Mouse (Mus musculus) brown adipose tissue, adult 24 weeks (tissue): ENCODE data around the gene Mmp14. TPM values are rescaled to one million over a fixed set of nuclear protein-coding genes. Genes with fewer than 3 reads are reported as not detected.

Experiments
- H3K27ac ChIP-seq: fragments of 200-500 bp; replicated peaks from 2 replicates; pipeline ENCODE4 v1.5.1; 2012; ENCODE audit warnings: low read depth, mild to moderate bottlenecking, low read length
- H3K4me1 ChIP-seq: fragments of 200-500 bp; 2 replicates; pipeline ENCODE4 v1.6.1; 2012; ENCODE audit warnings: low read length, mixed read lengths; ENCODE audit not compliant: control insufficient read depth, insufficient read depth, insufficient read length
- H3K4me3 ChIP-seq: fragments of 200-500 bp; 2 replicates; pipeline ENCODE4 v1.5.1; 2012; ENCODE audit warnings: low read depth, mild to moderate bottlenecking, low read length, moderate library complexity; ENCODE audit not compliant: insufficient read depth
- polyA plus RNA-seq: library from polyadenylated mRNA; stranded (reverse); fragments of >200 nt; gene quantifications from 2 replicates; pipeline ENCODE4 v1.2.4, GENCODE M21; 2012; ENCODE audit not compliant: missing spikeins, insufficient read depth, insufficient read length

Mmp14 gene
- polyA plus RNA-seq, 1 experiment: 10.9 TPM

- H3K4me3 ChIP-seq: peak overlapping the region; percentile 24
- H3K27ac ChIP-seq: peak overlapping the region; percentile 38
- H3K4me1 ChIP-seq: 0 out of 2 replicates have a peak, but pooled peaks cover 2% of the 10 kb centered on the region
These were observed 22.9 kb upstream of the Mmp14 start for GRCm38 (mm10) chr14:54408336-54409056.

DNA sequence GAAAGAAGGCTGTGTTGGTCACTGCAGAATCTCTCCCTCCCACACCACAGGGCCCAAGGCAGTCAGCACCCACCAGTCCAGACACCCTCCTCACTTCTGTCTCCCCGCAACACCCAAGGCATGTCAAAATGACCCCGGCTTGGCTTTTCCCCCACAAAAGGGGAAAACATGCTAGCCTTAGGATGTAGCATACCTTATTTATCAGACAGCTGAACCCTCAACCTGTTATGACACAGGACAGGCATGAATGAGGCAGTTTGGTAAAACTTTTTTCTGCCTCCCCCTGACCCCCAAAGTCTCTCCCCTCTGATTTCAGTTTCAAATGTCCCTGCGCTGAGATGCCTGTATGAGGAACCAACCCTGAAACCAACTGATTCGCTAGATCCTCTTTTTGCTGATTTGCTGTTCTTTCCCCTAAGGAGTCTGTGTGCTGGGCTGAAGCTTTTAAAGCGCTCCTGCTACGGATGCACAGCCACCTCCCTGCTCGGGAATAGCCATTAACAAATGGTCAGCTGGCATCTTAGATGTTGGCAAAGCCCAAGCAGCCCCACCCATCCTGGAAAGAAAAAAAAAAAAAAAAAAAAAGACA, 22.3 kb upstream of the Mmp14 start:
- Histone ChIP-seq H3K4me3 (peak overlapping the region; percentile 45), H3K27ac (peak overlapping the region; percentile 38), H3K4me1 (0 out of 2 replicates have a peak, but pooled peaks cover 2% of the 10 kb centered on the region)

- H3K4me1 ChIP-seq: 0 out of 2 replicates have a peak, but pooled peaks cover 2% of the 10 kb centered on the region
- peak overlapping the region; percentile 91 for H3K27ac ChIP-seq
- H3K4me3 ChIP-seq: peak overlapping the region; percentile 45
These were observed 21.2 kb upstream of the Mmp14 start for GRCm38 (mm10) chr14:54409980-54410810.

DNA sequence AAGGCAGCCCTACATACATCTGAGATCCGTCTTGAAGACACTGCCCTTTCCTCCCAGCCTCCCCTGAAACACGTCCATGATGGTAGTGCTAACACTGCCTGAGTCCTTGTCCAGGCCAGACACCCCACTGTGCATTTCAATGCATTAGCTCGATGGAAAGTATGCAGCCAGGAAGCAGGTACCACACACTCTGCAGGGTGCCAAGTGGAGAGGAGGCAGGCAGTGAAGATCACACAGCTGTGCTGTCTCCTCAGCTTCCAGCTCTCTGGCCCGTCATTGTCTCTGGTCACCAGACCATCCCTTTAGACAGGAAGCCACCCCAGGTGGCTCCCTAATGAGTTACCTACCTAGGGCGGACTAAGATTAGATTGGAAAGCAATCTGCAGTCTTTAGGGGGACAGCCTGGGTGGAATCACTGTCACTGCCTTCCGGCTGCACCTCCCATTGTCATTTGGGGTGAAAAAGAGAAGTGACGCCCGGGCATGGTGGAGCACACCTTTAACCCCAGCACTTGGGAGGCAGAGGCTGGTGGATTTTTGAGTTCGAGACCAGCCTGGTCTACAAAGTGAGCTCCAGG, 19.3 kb upstream of the Mmp14 start:
- Histone ChIP-seq H3K4me3 (no peak overlapping the region), H3K4me1 (0 out of 2 replicates have a peak, but pooled peaks cover 2% of the 10 kb centered on the region), H3K27ac (no peak overlapping the region)

DNA sequence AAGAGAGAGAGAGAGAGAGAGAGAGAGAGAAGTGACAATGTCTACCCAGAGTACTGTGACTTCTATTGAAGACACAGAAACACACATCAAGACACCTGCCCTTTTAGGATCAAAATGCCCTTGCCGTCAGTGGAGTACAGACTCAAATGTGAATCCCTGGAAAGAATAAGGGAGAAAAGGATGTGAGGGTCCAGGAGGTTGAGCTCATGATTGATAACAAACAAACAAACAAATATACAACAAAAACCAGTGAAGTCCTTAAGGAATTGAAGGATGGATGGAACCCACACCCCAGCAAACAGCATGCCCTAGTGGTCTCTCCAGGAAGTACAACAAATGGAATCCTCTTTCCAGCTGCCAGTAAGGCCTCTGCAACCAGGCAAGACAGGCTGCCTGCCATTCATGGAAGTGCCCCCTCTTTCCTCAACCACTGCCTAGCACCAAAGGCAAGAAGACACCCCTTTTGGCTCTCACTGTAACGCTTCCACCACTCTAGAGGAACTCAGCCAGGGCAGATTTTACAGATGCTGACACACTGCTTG, 18.7 kb upstream of the Mmp14 start:
- Histone ChIP-seq H3K4me1 (peaks cover 2% of the 10 kb centered on the region; the same call in 1 of the 2 replicates), H3K27ac (no peak overlapping the region), H3K4me3 (0 out of 2 replicates have a peak overlapping the region, but pooled peaks have one; percentile 11)

DNA sequence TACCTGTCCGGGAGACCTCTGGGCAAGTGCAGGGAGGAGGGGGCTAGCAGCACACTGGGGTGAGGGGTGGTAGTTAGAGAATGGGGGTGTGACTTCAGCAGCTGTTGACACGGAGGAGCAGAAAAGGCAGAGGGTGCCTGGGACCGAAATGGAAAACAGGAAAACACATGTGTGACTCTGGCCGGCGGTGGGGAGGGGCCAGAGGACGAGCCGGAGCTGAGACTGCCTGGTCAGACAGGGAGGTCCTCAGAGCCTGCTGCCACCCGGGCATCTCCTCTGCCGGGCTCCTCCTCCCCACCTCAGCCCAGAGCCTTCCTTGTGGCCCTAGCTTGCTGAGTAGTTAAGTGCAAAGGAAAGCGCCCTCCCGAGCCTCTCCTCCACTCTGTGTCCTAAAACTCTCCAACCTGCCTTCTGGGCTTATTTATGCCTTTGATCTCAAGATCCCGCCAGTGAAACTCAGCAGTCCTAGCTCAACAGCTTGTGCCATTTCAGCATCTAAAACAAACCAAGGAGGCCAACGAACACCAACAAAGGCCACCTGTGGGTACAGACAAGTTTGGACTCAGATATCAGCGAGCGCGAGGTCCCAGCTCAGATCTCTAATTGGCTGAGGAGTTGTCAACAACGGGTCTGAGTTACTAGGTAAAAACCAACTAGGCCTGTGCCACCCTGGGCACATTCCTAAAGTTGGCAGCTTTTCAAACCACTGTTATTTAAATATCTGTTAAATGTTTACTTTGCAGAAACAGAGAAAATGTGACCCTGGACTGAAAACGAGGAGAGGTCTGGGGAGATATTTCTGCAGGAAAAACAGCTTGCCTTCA, 17.3 kb upstream of the Mmp14 start:
- no peak overlapping the region; the same call in 1 of the 2 replicates for H3K27ac ChIP-seq
- H3K4me3 ChIP-seq: peak overlapping the region; percentile 43

GRCm38 (mm10) chr14:54415241-54416020, 16.0 kb upstream of the Mmp14 start:
- Histone ChIP-seq H3K4me3 (no peak overlapping the region), H3K4me1 (no peaks in the 10 kb centered on the region; the same call in 1 of the 2 replicates), H3K27ac (no peak overlapping the region)

More for the DNA sequence above, 17.3 kb upstream of the Mmp14 start:
- H3K4me1 ChIP-seq: no peaks in the 10 kb centered on the region; the same call in 1 of the 2 replicates

- H3K27ac ChIP-seq: no peak overlapping the region
These were observed 15.1 kb upstream of the Mmp14 start for GRCm38 (mm10) chr14:54416229-54416775.

GRCm38 (mm10) chr14:54416830-54417229, 14.6 kb upstream of the Mmp14 start:
- H3K27ac ChIP-seq: no peak overlapping the region
- no peak overlapping the region for H3K4me3 ChIP-seq
- H3K4me1 ChIP-seq: no peaks in the 10 kb centered on the region; the same call in 1 of the 2 replicates

More at GRCm38 (mm10) chr14:54416229-54416775, 15.1 kb upstream of the Mmp14 start:
- Histone ChIP-seq H3K4me1 (no peaks in the 10 kb centered on the region; the same call in 1 of the 2 replicates), H3K4me3 (no peak overlapping the region)

DNA sequence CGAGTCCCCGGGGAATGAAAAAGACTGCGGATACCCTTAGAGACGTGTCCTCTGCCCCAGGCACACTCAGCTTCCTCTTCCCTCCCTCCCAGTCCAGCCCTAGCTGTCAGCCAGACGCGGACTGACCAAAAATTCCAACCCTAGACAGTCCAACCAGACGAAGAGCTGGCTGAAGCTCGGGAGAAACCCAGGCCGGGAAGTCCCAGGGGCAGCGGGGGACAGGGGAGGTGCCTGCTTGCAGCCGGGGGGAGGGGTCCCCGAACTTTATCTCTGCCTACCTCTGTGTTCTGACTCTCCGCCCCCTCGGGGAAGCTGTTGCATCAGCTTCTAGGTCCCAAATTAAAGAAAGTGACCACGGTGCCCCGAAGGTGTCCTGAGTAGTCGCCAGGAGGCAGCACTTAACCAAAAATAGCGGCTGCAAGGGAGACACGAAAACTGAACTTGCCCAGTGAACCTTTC, 13.8 kb upstream of the Mmp14 start, which contains the start of gene Slc7a7:
Slc7a7 (minus strand) TSS at position 158 of the 459 bp plus-strand sequence.
- H3K27ac ChIP-seq: no peak within 1 kb of the TSS
- H3K4me1 ChIP-seq: no peaks in the 10 kb centered on the region; the same call in 1 of the 2 replicates
- H3K4me3 ChIP-seq: 0 out of 2 replicates have a peak within 1 kb of the TSS, but pooled peaks have one; percentile 2

- H3K4me1 ChIP-seq: peaks cover 3% of the 10 kb centered on the region; the same call in 1 of the 2 replicates
These were observed 10.4 kb upstream of the Mmp14 start for GRCm38 (mm10) chr14:54421014-54421413.

DNA sequence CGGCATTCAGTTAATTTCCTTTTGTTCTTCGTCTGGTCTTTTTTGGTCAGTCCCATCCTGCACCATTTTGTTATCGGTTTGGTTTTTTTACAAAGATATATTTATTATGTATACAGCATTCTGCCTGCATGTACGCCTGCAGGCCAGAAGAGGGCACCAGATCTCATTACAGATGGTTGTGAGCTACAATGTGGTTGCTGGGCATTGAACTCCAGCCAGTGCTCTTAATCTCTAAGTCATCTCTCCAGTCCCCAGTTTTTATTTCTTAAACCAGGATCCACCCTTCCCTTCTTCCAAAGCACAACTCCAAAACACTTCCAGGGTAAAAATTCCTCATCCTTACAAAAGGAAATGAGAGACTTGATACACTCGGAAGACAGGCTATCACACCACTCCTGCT, 8.0 kb upstream of the Mmp14 start:
- Histone ChIP-seq H3K27ac (no peak overlapping the region), H3K4me1 (0 out of 2 replicates have a peak, but pooled peaks cover 3% of the 10 kb centered on the region), H3K4me3 (no peak overlapping the region)

More at GRCm38 (mm10) chr14:54421014-54421413, 10.4 kb upstream of the Mmp14 start:
- no peak overlapping the region for H3K4me3 ChIP-seq
- H3K27ac ChIP-seq: no peak overlapping the region

- H3K27ac ChIP-seq: no peak overlapping the region
- no peak overlapping the region for H3K4me3 ChIP-seq
- H3K4me1 ChIP-seq: 0 out of 2 replicates have a peak, but pooled peaks cover 3% of the 10 kb centered on the region
These were observed 6.8 kb upstream of the Mmp14 start for GRCm38 (mm10) chr14:54424634-54425033.
